Mouse (Mus musculus): ENCODE data around the gene Tha1. TPM values are rescaled to one million over a fixed set of nuclear protein-coding genes. Genes with fewer than 3 reads are reported as not detected.
A peak's percentile ranks its signal among the peaks of the same experiment; 100 is the strongest.

Tha1 gene
- polyA plus RNA-seq (2012; rRNA removed): 25.8 and 27.7 TPM in 2 replicates

DNA sequence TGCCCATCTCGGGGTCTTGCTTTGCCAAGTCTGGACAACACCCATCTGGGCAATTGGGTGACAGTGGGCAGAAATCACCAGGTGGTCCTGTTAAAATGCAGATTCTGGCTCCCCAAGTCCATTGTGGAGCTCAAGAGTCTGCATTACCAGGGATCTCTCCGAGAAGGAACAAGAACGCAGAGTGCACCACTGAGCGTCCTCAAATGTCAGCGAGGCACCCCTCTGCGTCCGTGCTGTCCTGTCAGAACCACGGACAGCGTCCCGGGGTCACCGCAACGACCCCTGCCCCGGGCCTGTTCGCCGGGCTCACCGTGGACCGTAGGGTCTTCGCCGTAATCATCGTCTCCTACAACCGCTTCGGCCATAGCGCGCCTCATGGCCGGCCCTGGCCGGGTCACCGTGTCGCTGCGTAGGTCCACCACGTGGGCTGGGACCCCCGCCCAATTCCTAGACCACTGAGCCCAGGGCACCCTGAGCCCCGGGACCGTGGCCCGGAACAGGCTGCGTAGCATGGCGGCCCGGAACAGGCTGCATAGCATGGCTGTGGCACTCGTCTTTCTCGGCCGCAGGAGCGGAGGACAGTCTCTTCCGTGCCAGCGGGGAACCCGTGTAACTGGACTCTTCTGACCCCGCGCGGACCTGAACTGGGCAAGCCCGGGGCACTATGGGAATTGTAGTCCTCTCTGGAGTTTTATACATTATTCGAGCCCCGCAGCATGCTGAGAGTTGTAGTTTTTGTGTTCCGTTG is at the start of gene Tha1:
Gene Tha1, minus strand, starts transcription at position 621 of the 748 bp plus-strand sequence.
- Histone ChIP-seq H3K27me3 (ENCODE audit: control insufficient read depth, insufficient read depth, low read length) (no peaks in the 10 kb centered on the region), H3K4me1 (ENCODE audit: control insufficient read depth, insufficient read depth, insufficient read length, low read length) (peaks cover 21% of the 10 kb centered on the region), H3K27ac (ENCODE audit: insufficient read depth, low read depth, low read length) (peak within 1 kb of the TSS; percentile 85), H3K36me3 (ENCODE audit: control insufficient read depth, insufficient read depth, low read length) (peaks cover under 1% of the 10 kb centered on the region; the same call in 1 of the 2 replicates), H3K4me3 (ENCODE audit: low read depth, low read length) (peak within 1 kb of the TSS; percentile 97)
- TF ChIP-seq POLR2A (IDR thresholded peaks at IDR 0.05; ENCODE audit: low read depth, low read length) (peak; percentile 79), CTCF (IDR thresholded peaks at IDR 0.05; ENCODE audit: extremely low read depth, insufficient read length, insufficient replicate concordance, low read depth, low read length) (no peak)
- WGBS: 1% methylated on average over 51 of the region's 51 CpGs

DNA sequence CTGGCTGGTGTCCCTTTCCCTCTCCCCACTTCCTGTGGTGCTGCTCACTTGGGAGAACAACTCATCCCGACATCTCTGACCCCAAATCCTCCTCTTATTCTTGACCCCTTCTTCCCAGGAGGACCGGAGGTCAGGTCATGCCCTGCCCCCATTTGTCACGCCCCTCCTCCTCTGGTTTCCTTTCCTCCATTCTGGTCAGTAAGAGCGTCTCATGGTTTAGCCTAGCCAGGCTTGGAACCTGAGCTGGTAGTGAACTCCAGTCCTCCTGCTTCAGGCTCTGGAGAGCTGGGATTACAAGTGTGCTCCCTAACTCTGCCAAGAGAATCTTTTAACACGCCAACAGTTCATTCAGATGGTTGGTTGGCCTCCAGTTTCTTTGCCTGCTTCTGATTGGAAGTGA is 45.9 kb upstream of the Tha1 start:
- no peaks in the 10 kb centered on the region for H3K27me3 ChIP-seq (ENCODE audit: control insufficient read depth, insufficient read depth, low read length)
- WGBS: 53% methylated on average over 5 of the region's 5 CpGs
- TF ChIP-seq CTCF (IDR thresholded peaks at IDR 0.05; ENCODE audit: extremely low read depth, insufficient read length, insufficient replicate concordance, low read depth, low read length): no peak
- TF ChIP-seq POLR2A (IDR thresholded peaks at IDR 0.05; ENCODE audit: low read depth, low read length): no peak

DNA sequence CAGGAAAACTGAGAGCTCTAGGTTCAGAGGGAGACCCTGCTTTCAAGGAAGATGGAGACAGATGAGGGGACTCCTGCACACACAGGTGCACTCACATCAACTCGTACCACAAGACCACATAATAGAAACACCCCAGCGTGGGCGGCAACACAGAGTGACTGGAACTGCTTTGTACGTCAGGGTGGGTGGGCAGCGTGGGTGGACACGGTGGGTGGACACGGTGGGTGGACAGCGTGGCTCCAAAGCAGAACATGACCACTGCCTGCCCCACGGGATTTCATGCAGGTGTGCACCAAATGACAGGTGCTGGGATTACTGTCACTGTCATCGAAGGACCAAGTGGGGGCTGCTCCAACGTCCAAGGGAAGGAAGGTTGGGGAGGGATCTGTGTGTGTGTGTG is 45.3 kb upstream of the Tha1 start:
- H3K27me3 ChIP-seq (ENCODE audit: control insufficient read depth, insufficient read depth, low read length): no peaks in the 10 kb centered on the region
- WGBS: 75% methylated on average over 11 of the region's 11 CpGs
- H3K4me1 ChIP-seq (ENCODE audit: control insufficient read depth, insufficient read depth, insufficient read length, low read length): peaks cover 10% of the 10 kb centered on the region
- H3K4me3 ChIP-seq (ENCODE audit: low read depth, low read length): no peak overlapping the region
- H3K27ac ChIP-seq (ENCODE audit: insufficient read depth, low read depth, low read length): no peak overlapping the region
- TF ChIP-seq POLR2A (IDR thresholded peaks at IDR 0.05; ENCODE audit: low read depth, low read length) (no peak), CTCF (IDR thresholded peaks at IDR 0.05; ENCODE audit: extremely low read depth, insufficient read length, insufficient replicate concordance, low read depth, low read length) (no peak)
- H3K36me3 ChIP-seq (ENCODE audit: control insufficient read depth, insufficient read depth, low read length): no peaks in the 10 kb centered on the region

More for the DNA sequence above, 45.9 kb upstream of the Tha1 start:
- Histone ChIP-seq H3K4me1 (ENCODE audit: control insufficient read depth, insufficient read depth, insufficient read length, low read length) (peaks cover 3% of the 10 kb centered on the region), H3K36me3 (ENCODE audit: control insufficient read depth, insufficient read depth, low read length) (no peaks in the 10 kb centered on the region), H3K4me3 (ENCODE audit: low read depth, low read length) (no peak overlapping the region), H3K27ac (ENCODE audit: insufficient read depth, low read depth, low read length) (no peak overlapping the region)

DNA sequence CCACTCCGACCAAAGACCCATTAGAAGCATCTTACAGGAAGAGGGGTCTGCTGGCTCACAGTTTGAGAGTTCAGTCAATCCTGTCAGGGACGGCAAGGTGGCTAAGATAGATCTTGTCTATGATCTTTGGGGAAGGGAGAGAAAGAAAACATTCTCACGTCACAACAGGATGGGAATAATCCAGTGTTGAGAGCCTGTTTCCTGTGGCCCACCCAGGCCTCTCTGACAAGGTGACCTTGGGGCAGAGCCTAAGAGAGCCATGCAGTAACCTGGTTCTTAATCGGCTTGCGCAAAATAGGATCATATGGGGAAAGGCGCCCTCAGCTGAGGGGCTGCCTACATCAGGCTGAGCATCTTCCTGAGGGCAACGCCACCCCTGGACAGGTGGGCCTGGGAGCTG is 42.6 kb upstream of the Tha1 start:
- H3K36me3 ChIP-seq (ENCODE audit: control insufficient read depth, insufficient read depth, low read length): no peaks in the 10 kb centered on the region

DNA sequence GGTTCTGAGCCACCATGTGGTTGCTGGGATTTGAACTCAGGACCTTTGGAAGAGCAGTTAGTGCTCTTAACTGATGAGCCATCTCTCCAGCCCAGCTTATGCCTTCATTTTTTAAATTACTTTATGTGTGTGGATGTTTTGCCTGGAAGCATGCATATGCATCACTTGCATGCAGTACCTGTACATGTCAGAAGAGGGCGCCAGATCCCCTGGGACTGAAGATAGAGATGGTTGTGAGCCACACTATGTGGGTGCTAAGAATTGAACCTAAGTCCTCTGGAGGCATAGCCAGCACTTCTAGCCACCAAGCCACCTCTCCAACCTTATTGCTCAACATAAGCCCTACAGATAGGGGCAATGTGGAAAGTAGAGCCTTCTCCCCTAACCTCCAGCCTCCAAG is 42.1 kb upstream of the Tha1 start:
- Histone ChIP-seq H3K36me3 (ENCODE audit: control insufficient read depth, insufficient read depth, low read length) (no peaks in the 10 kb centered on the region), H3K27me3 (ENCODE audit: control insufficient read depth, insufficient read depth, low read length) (no peaks in the 10 kb centered on the region), H3K4me1 (ENCODE audit: control insufficient read depth, insufficient read depth, insufficient read length, low read length) (peaks cover 13% of the 10 kb centered on the region), H3K27ac (ENCODE audit: insufficient read depth, low read depth, low read length) (no peak overlapping the region), H3K4me3 (ENCODE audit: low read depth, low read length) (no peak overlapping the region)
- WGBS: 68% methylated on average over 1 of the region's 1 CpGs
- no peak for TF ChIP-seq POLR2A (IDR thresholded peaks at IDR 0.05; ENCODE audit: low read depth, low read length)
- peak; percentile 49; the same call in 1 of the 2 replicates for TF ChIP-seq CTCF (IDR thresholded peaks at IDR 0.05; ENCODE audit: extremely low read depth, insufficient read length, insufficient replicate concordance, low read depth, low read length)

More for the DNA sequence above, 42.6 kb upstream of the Tha1 start:
- peaks cover 13% of the 10 kb centered on the region for H3K4me1 ChIP-seq (ENCODE audit: control insufficient read depth, insufficient read depth, insufficient read length, low read length)
- TF ChIP-seq CTCF (IDR thresholded peaks at IDR 0.05; ENCODE audit: extremely low read depth, insufficient read length, insufficient replicate concordance, low read depth, low read length): no peak
- no peak for TF ChIP-seq POLR2A (IDR thresholded peaks at IDR 0.05; ENCODE audit: low read depth, low read length)
- 96% methylated on average over 7 of the region's 7 CpGs for WGBS
- no peaks in the 10 kb centered on the region for H3K27me3 ChIP-seq (ENCODE audit: control insufficient read depth, insufficient read depth, low read length)
- H3K27ac ChIP-seq (ENCODE audit: insufficient read depth, low read depth, low read length): no peak overlapping the region
- no peak overlapping the region for H3K4me3 ChIP-seq (ENCODE audit: low read depth, low read length)

DNA sequence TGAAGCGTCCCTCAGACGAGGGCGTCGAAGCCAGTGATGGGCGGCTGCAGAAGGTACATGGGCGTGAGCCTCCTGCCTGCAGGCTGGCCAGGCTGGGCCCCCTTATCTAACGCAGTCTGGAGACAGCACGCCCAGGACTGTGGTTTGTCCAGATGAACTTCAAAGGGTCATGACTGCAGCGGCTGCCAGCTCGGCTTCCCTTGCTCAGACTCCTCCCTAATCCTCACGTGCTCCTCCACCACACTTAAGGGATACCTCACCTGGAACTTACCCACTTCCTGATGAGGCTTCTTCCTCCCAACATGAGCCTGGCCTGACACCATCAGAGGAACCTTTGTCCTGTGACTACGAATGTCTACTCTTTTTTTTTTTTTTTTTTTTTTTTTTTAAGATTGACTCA is 41.2 kb upstream of the Tha1 start:
- TF ChIP-seq CTCF (IDR thresholded peaks at IDR 0.05; ENCODE audit: extremely low read depth, insufficient read length, insufficient replicate concordance, low read depth, low read length): no peak
- no peak for TF ChIP-seq POLR2A (IDR thresholded peaks at IDR 0.05; ENCODE audit: low read depth, low read length)
- no peaks in the 10 kb centered on the region for H3K27me3 ChIP-seq (ENCODE audit: control insufficient read depth, insufficient read depth, low read length)
- peaks cover 13% of the 10 kb centered on the region for H3K4me1 ChIP-seq (ENCODE audit: control insufficient read depth, insufficient read depth, insufficient read length, low read length)
- H3K36me3 ChIP-seq (ENCODE audit: control insufficient read depth, insufficient read depth, low read length): no peaks in the 10 kb centered on the region
- no peak overlapping the region for H3K4me3 ChIP-seq (ENCODE audit: low read depth, low read length)
- 32% methylated on average over 12 of the region's 12 CpGs for WGBS
- H3K27ac ChIP-seq (ENCODE audit: insufficient read depth, low read depth, low read length): peak overlapping the region; percentile 70

DNA sequence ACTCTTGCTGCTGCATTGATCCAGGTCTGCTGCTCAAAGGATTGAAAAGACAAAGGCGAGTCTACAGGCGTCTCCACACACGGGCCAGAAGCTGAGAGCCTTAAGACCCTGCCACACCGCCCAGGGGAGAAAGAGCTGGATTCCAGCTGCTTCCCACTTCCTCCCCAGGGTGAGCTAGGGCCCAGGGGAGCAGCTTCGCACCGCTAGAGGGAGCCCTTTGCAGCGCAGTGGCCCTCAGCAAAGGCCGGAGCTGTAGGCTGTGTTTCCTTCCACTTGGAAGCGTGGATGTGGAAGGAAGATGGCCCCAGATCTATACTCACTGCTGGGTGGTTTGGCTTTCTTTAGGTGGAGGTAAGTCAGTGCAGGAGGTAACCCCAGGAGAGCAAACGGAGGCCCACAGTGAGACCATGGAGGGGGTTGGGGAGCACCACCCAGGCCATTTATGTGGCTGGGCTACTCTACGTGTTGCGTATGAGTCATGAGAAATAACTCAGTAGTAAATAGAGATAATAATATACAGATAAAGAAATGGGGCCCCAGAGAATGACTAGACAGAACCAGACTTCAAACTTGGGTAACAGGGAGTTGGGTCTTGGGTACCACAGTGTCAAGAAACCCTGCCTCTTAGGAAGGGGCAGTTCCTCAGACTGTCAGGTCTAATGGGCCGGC is 39.5 kb upstream of the Tha1 start:
- H3K4me1 ChIP-seq (ENCODE audit: control insufficient read depth, insufficient read depth, insufficient read length, low read length): peaks cover 13% of the 10 kb centered on the region

More for the DNA sequence above, 39.5 kb upstream of the Tha1 start:
- no peaks in the 10 kb centered on the region for H3K36me3 ChIP-seq (ENCODE audit: control insufficient read depth, insufficient read depth, low read length)
- peak overlapping the region; percentile 14; the same call in 1 of the 2 replicates for H3K27ac ChIP-seq (ENCODE audit: insufficient read depth, low read depth, low read length)
- 19% methylated on average over 13 of the region's 13 CpGs for WGBS
- no peaks in the 10 kb centered on the region for H3K27me3 ChIP-seq (ENCODE audit: control insufficient read depth, insufficient read depth, low read length)
- peak overlapping the region; percentile 42 for H3K4me3 ChIP-seq (ENCODE audit: low read depth, low read length)
- peak; percentile 99 for TF ChIP-seq CTCF (IDR thresholded peaks at IDR 0.05; ENCODE audit: extremely low read depth, insufficient read length, insufficient replicate concordance, low read depth, low read length)
- TF ChIP-seq POLR2A (IDR thresholded peaks at IDR 0.05; ENCODE audit: low read depth, low read length): no peak

All from small intestine, adult 2 months (tissue).